Mouse (Mus musculus) 3T3-L1 (cell line): ENCODE data around the gene Yif1a.

Experiments used
- DNase-seq: peaks from one replicate; pipeline ENCODE4 v3.0.0-alpha.2; 2015; ENCODE audit warnings: low read depth, low spot score

The Yif1a gene

GRCm38 (mm10) chr19:5087884-5088728 lies at the start of gene Yif1a:
Yif1a (plus strand) TSS chr19:5088538.
- peak; percentile 100 for DNase-seq

GRCm38 (mm10) chr19:5038709-5039156 lies 49.6 kb upstream of the Yif1a start, which contains the start of the genes B4gat1 and AC124502.3:
B4gat1 (plus strand) TSS chr19:5038826.
AC124502.3 (plus strand) TSS chr19:5038891.
- DNase-seq = peak; percentile 92

- DNase-seq = no peak
Measured at GRCm38 (mm10) chr19:5039301-5040114, 48.8 kb upstream of the Yif1a start.

GRCm38 (mm10) chr19:5040862-5041523 lies 47.3 kb upstream of the Yif1a start, which contains the start of gene Brms1:
Brms1 (plus strand) TSS chr19:5041354.
- peak; percentile 99 for DNase-seq

GRCm38 (mm10) chr19:5041588-5041987 lies 46.8 kb upstream of the Yif1a start:
- no peak for DNase-seq

GRCm38 (mm10) chr19:5045531-5045930 lies 42.8 kb upstream of the Yif1a start:
- DNase-seq = peak; percentile 85

GRCm38 (mm10) chr19:5048138-5049056 lies 39.9 kb upstream of the Yif1a start:
- DNase-seq = peak; percentile 25

- no peak for DNase-seq
Measured at GRCm38 (mm10) chr19:5049325-5049724, 39.0 kb upstream of the Yif1a start.

- DNase-seq = peak; percentile 98
Measured at GRCm38 (mm10) chr19:5050047-5050905, 38.1 kb upstream of the Yif1a start, which contains the start of gene Rin1. Rin1 (plus strand) TSS chr19:5050481.

- DNase-seq = peak; percentile 64
Measured at GRCm38 (mm10) chr19:5051031-5051430, 37.3 kb upstream of the Yif1a start.

GRCm38 (mm10) chr19:5051515-5051914 lies 36.8 kb upstream of the Yif1a start:
- DNase-seq = peak; percentile 26

- no peak for DNase-seq
Measured at GRCm38 (mm10) chr19:5052166-5052822, 36.0 kb upstream of the Yif1a start.

GRCm38 (mm10) chr19:5052853-5053252 lies 35.5 kb upstream of the Yif1a start:
- no peak for DNase-seq

- peak; percentile 95 for DNase-seq
Measured at GRCm38 (mm10) chr19:5053909-5054308, 34.4 kb upstream of the Yif1a start.

GRCm38 (mm10) chr19:5056251-5056650 lies 32.1 kb upstream of the Yif1a start:
- peak; percentile 72 for DNase-seq

- DNase-seq = peak; percentile 87
Measured at GRCm38 (mm10) chr19:5057876-5058775, 30.2 kb upstream of the Yif1a start.

- peak; percentile 76 for DNase-seq
Measured at GRCm38 (mm10) chr19:5058801-5059771, 29.3 kb upstream of the Yif1a start.
